Mouse (Mus musculus) liver, embryonic 13.5 days (tissue): Measurements from ENCODE around the gene Slc17a7. TPM values are rescaled to one million over a fixed set of nuclear protein-coding genes. Genes with fewer than 3 reads are reported as not detected.

Experiments used
- ATAC-seq: fragments of 200-750 bp; cut with Nextera tagmentation; 2 replicates; pipeline ENCODE4 v1.8.0; 2017; ENCODE audit warnings: low read depth, mild to moderate bottlenecking, moderate number of reproducible peaks, moderate library complexity
- DNase-seq: peaks from one replicate; pipeline ENCODE4 v3.0.0; 2022
- H3K27ac ChIP-seq: fragments of 300-500 bp; sonication (generic); 2 replicates; pipeline ENCODE4 v1.5.1; 2015; ENCODE audit warnings: moderate library complexity, mild to moderate bottlenecking, inconsistent platforms
- H3K27me3 ChIP-seq: fragments of 300-500 bp; sonication (generic); 2 replicates; pipeline ENCODE4 v1.6.1; 2015; ENCODE audit warnings: mild to moderate bottlenecking, inconsistent platforms
- H3K36me3 ChIP-seq: fragments of 300-500 bp; sonication (generic); 2 replicates; pipeline ENCODE4 v1.6.1; 2015; ENCODE audit warnings: mild to moderate bottlenecking, inconsistent platforms
- H3K4me1 ChIP-seq: fragments of 300-500 bp; sonication (generic); replicated peaks from 2 replicates; pipeline ENCODE4 v1.6.1; 2015; ENCODE audit warnings: inconsistent platforms
- H3K4me2 ChIP-seq: fragments of 300-500 bp; sonication (generic); 2 replicates; pipeline ENCODE4 v1.6.1; 2015; ENCODE audit warnings: inconsistent platforms, mild to moderate bottlenecking, moderate library complexity
- H3K4me3 ChIP-seq: fragments of 300-500 bp; sonication (generic); replicated peaks from 2 replicates; pipeline ENCODE4 v1.5.1; 2015; ENCODE audit warnings: mild to moderate bottlenecking, inconsistent platforms
- H3K9ac ChIP-seq: fragments of 300-500 bp; sonication (generic); 2 replicates; pipeline ENCODE4 v1.6.1; 2015; ENCODE audit warnings: mild to moderate bottlenecking, inconsistent platforms
- H3K9me3 ChIP-seq: fragments of 300-500 bp; sonication (generic); replicated peaks from 2 replicates; pipeline ENCODE4 v1.6.1; 2016; ENCODE audit warnings: inconsistent platforms
- WGBS: fragments of 180-500 bp; shearing (Covaris S2); methylation state at CpG from one replicate; pipeline ENCODE4 v1.1.7; 2015; ENCODE audit not compliant: insufficient replicate concordance; 5-methylcytosine and 5-hydroxymethylcytosine counted together
- polyA plus RNA-seq: library from polyadenylated mRNA; unstranded; fragments of >200 nt; fragmentation: Nextera tagmentation; extraction: Ambion mirVana; gene quantifications from 2 replicates; pipeline ENCODE4 v1.2.1, GENCODE M21; 2015

Gene Slc17a7
- polyA plus RNA-seq, 1 experiment from 2014 or later: not detected

DNA sequence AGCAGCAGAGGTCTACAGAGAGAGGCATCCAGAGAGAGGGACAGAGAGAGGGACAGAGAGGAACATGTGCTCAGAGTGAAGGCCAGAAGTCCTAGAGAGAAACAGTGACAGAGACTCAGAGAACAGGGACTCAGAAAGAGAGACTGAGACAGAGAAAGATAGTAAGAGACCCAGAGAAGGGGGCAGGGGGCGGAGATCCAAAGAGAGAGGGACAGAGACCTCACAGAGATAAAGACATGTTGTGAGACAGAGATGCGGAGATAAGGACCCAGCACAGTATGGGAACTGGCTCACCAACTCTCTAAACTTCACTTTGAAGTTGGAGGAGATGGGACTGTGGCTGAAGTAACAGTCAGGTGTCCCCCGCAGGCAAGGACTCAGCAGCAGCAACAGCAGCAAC, 28.4 kb upstream of the Slc17a7 start:
- WGBS: 26% methylated on average over 3 of the region's 3 CpGs
- peak overlapping the region; percentile 87 for H3K9ac ChIP-seq

DNA sequence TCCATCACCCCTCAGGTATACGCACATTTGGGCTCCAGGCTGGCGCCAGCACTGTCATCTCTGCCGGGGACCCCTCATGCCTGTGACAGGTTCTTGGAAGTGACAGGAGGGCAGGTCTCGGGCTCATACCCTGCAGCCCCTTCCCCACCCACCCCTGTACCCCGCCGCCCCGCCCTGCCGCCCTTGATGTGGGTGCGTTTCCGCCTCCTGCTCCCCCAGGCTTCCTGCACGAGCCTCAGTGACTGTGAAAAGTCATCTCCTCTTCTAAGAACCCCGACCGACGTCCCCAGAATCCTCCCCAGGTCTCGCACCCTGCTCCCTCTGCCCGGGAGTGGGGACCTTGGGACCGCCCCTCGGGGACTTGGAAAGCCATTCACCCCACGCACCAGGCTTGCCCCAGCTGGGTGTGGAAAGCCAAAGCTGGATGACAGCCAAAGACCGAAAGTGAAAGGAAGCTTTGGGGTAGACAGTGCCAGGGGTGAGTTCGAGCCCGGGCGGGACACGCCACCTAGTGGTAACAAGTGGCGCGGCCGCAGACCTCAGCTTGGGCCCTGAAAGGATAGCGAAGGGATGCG, 27.7 kb upstream of the Slc17a7 start, which contains the start of the genes Gm45713 and Flt3l:
TSS of gene Gm45713 (minus strand) at position 239 of the 575 bp plus-strand sequence.
TSS of gene Flt3l (minus strand) at position 440 of the 575 bp plus-strand sequence.
- Histone ChIP-seq H3K27ac (peak within 1 kb of the TSS; percentile 89), H3K9me3 (no peaks in the 10 kb centered on the region)
- peak; percentile 76 for ATAC-seq

More for the DNA sequence above, 28.4 kb upstream of the Slc17a7 start:
- no peak for DNase-seq
- Histone ChIP-seq H3K36me3 (peaks cover 11% of the 10 kb centered on the region; the same call in 1 of the 2 replicates), H3K4me3 (peak overlapping the region; percentile 82), H3K27me3 (no peaks in the 10 kb centered on the region), H3K4me1 (peaks cover 78% of the 10 kb centered on the region), H3K9me3 (no peaks in the 10 kb centered on the region), H3K27ac (peak overlapping the region; percentile 89), H3K4me2 (peak overlapping the region; percentile 95)
- ATAC-seq: peak; percentile 5; the same call in 1 of the 2 replicates

DNA sequence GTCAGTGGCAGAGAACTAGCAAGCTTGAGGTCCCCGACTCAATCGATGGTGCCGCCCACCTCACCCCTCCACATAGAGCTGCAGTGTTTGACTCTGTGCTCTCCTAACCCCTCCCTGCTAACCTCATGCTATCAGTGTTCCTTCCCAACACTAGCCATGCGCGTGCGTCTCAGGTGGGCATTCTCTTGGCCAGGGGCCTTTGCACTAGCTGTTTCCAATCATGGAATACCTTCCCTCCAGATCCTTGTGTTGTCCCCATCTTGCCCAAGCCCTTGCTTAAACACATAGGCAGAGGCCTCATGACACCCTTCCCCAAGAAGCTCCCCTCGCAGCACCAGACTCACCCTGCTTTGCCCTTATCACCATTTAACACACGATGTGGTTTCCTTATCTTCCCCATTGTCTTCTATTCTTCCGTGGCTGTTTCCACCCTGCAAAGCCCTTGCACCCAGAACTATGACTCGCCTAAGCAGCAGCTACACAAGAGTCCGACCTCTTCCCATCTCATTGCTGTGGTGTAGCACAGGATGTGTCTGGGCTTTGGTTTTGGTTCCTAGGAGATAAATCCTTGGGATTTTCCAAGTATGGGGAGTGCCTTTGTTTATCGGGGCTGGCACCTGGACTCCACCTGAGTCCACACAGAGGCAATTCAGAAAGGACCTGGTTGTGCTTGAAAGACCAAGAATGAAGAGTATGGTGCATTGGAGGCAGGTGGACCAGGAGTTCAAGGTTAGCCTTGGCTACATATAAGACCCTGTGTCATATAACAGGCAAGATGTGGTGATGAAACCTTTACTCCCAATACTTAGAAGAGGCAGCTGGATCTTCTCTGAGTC, 26.4 kb upstream of the Slc17a7 start:
- no peaks in the 10 kb centered on the region for H3K9me3 ChIP-seq
- H3K36me3 ChIP-seq: peaks cover 16% of the 10 kb centered on the region
- peak; percentile 68 for ATAC-seq
- 0 out of 2 replicates have a peak overlapping the region, but pooled peaks have one; percentile 0 for H3K4me3 ChIP-seq
- WGBS: 10% methylated on average over 12 of the region's 12 CpGs
- H3K4me2 ChIP-seq: peak overlapping the region; percentile 95
- H3K27me3 ChIP-seq: no peaks in the 10 kb centered on the region
- H3K9ac ChIP-seq: peak overlapping the region; percentile 87
- peak overlapping the region; percentile 89 for H3K27ac ChIP-seq
- peaks cover 62% of the 10 kb centered on the region for H3K4me1 ChIP-seq
- peak; percentile 71 for DNase-seq

More for the DNA sequence above, 27.7 kb upstream of the Slc17a7 start, which contains the start of the genes Gm45713 and Flt3l:
- Histone ChIP-seq H3K4me1 (peaks cover 73% of the 10 kb centered on the region), H3K4me2 (peak within 1 kb of the TSS; percentile 95), H3K36me3 (peaks cover 10% of the 10 kb centered on the region; the same call in 1 of the 2 replicates), H3K27me3 (no peaks in the 10 kb centered on the region), H3K9ac (peak within 1 kb of the TSS; percentile 87), H3K4me3 (peak within 1 kb of the TSS; percentile 82)
- peak; percentile 83 for DNase-seq
- WGBS: under 1% methylated on average over 28 of the region's 29 CpGs

DNA sequence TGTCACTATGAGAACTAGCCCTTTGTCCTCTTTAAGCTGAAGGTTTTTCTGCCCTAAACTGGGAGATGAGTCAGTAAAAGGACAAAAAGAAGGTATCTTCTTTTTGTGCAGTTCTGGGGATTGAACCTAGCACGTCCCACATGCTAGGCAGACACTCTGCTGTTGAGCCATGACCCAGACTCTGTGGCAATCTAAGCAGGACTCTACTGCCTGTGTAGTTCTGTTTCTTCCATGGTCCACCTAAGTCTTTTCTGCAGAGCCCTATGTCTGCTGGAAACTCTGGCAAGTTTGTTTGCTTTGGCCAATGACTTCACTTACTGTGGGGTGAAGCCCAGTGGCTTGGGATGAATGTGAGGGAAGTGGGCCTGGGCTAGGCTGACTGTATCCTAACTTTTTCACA, 25.3 kb upstream of the Slc17a7 start:
- no peak for ATAC-seq
- no peaks in the 10 kb centered on the region for H3K9me3 ChIP-seq
- peaks cover 21% of the 10 kb centered on the region for H3K36me3 ChIP-seq
- peak overlapping the region; percentile 95 for H3K4me2 ChIP-seq
- H3K4me1 ChIP-seq: peaks cover 60% of the 10 kb centered on the region
- H3K27ac ChIP-seq: peak overlapping the region; percentile 89; the same call in 1 of the 2 replicates
- H3K27me3 ChIP-seq: no peaks in the 10 kb centered on the region
- 56% methylated on average over 1 of the region's 1 CpGs for WGBS
- H3K9ac ChIP-seq: peak overlapping the region; percentile 87; the same call in 1 of the 2 replicates
- no peak for DNase-seq
- no peak overlapping the region for H3K4me3 ChIP-seq

DNA sequence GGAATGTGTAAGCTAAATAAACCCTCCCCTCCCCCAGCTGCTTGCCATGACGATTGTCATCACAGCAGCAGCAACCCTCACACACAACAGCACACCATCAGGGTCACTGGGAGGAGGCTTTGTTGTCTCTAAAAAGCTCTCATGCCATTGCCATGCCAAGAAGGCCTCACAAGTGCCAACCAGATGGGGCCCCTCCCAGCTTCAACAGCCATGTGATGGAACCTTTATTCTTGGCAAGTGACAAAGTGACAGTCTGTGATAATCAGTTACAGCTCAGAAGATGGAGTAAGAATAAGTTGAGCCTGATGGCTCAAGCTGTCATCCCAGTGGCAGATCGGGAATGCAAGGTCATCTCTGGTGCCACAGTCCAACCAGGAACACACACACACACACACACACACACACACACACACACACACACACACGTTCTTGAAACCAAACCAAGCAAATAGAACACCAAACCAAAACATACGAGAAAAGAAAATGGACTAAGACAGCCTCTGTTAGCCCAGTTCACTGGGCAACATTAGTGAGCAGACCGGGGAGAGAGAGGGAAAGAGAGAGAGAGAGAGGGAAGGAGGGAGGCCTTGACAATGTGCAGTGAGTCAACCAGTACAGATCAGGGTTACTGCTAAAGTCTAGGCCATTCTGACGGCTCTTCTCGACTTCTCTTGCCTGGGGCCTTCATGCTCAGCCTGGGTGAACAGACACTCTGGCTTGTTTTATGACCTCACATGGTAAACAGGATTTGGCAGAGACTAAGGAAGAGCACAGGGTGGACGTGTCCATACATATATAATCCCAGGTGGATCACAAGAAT, 23.6 kb upstream of the Slc17a7 start:
- Histone ChIP-seq H3K27ac (no peak overlapping the region), H3K4me1 (peaks cover 43% of the 10 kb centered on the region), H3K4me3 (no peak overlapping the region), H3K9me3 (no peaks in the 10 kb centered on the region), H3K9ac (no peak overlapping the region), H3K27me3 (no peaks in the 10 kb centered on the region), H3K4me2 (no peak overlapping the region), H3K36me3 (peaks cover 34% of the 10 kb centered on the region)
- 61% methylated on average over 8 of the region's 8 CpGs for WGBS
- DNase-seq: no peak
- ATAC-seq: no peak

DNA sequence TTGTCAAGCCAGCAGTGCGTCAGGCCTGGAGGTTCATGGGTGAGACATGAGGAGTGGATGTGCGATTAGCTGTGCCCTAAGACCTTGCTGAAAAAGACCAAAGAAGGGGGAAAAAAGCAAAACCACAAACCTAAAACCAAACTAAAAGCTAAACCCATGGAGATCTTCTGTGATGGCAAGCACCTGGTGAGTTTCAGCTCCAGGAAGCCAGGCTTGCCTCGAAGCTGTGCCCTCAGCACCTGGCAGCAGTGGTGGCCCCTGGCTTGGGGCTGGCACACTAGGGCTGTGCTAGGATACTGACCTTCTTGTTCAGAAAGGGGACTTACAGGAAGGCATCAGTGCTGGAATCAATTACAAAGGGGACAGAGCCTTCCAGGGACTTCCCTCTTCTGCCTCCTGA, 22.4 kb upstream of the Slc17a7 start:
- 83% methylated on average over 3 of the region's 3 CpGs for WGBS
- no peak overlapping the region for H3K4me3 ChIP-seq
- H3K9me3 ChIP-seq: no peaks in the 10 kb centered on the region
- DNase-seq (no peak), ATAC-seq (no peak)
- H3K27ac ChIP-seq: no peak overlapping the region
- no peak overlapping the region for H3K9ac ChIP-seq
- peaks cover 46% of the 10 kb centered on the region for H3K36me3 ChIP-seq
- peaks cover 35% of the 10 kb centered on the region for H3K4me1 ChIP-seq
- no peak overlapping the region for H3K4me2 ChIP-seq
- H3K27me3 ChIP-seq: no peaks in the 10 kb centered on the region

DNA sequence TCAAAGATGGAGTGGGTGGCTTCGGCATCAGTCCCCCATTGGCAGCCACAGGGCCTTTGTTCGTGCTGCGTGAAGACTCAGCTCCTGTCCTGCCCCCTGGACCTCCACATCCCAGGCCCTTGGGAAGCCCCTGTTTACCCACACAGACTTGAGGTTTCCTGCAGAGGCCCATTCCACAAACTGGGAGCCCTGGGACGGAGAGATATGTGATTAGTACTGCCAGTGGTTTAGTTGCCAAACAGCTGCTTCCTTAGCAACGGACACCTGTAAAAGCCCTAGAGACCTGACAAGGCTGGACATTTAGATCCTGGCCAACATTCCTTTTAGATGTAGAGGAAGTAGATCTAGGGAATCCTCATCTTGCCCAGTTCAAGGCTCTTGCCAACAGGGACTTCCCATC, 21.8 kb upstream of the Slc17a7 start:
- no peak overlapping the region for H3K4me2 ChIP-seq
- peaks cover 51% of the 10 kb centered on the region for H3K36me3 ChIP-seq
- H3K9ac ChIP-seq: no peak overlapping the region
- peaks cover 29% of the 10 kb centered on the region for H3K4me1 ChIP-seq
- no peaks in the 10 kb centered on the region for H3K9me3 ChIP-seq
- ATAC-seq (no peak), DNase-seq (no peak)
- WGBS: 73% methylated on average over 5 of the region's 5 CpGs
- no peak overlapping the region for H3K4me3 ChIP-seq
- no peaks in the 10 kb centered on the region for H3K27me3 ChIP-seq
- H3K27ac ChIP-seq: no peak overlapping the region

DNA sequence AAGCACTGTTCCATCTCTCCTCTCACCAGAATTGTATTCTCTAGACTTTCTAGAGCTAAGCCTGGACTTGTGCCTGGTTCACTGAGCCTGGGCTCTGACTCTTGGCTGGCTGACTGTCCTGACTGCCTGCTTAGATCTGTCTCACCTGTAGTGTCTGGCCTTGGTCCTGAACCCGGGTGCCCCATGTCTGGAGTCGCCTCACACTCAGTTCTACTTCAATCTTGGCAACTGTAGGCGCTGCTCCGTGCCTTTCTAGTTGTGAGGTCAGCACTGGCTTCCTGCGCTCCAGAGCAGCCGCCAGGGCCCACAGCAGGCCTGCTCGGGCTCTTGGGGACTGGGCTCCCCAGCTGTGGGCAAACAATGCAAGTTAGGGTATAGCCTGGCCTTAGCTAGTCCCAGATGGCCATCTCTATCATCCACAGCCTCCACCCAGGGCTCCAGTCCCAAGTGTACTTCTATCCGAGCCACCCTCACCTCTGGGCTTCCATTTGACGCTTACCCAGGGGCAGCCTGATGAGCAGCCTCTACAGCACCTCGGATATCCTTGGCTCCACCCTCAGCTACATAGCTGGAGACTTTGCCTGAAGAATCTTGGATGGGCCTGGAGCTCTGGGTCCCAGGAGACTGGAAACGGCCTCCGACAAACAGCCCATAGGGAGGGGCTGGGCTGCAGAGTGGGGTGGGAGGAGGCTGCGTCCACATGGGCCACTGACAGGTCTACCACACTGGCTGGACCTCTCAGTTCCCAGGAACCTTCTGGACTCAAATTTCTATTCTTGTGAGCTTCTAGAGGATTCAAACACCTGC, 19.2 kb upstream of the Slc17a7 start:
- ATAC-seq (no peak), DNase-seq (no peak)
- H3K4me3 ChIP-seq: no peak overlapping the region
- H3K4me1 ChIP-seq: peaks cover 21% of the 10 kb centered on the region
- H3K4me2 ChIP-seq: no peak overlapping the region
- peaks cover 60% of the 10 kb centered on the region for H3K36me3 ChIP-seq
- 84% methylated on average over 13 of the region's 13 CpGs for WGBS
- no peak overlapping the region for H3K9ac ChIP-seq
- H3K27ac ChIP-seq: no peak overlapping the region
- H3K27me3 ChIP-seq: no peaks in the 10 kb centered on the region
- no peaks in the 10 kb centered on the region for H3K9me3 ChIP-seq

DNA sequence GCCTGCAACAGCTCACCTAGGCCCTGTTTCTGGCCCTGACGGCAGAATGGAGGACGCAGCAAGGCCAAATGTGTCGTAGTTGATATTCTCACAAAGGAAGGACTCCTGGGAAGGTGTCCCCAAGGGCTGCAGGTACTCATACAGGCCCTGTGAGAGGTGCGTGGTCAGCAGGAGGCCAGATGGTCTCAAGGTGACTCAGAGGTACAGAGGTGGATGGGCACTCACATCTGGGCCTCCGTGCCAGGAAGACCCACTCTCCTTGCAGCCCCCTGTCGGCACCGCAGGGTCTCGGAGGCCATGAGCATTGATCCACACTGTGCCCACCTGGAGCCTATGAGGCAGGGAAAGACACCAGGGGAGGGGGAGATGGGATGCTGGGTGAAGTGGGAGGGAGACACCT, 18.3 kb upstream of the Slc17a7 start:
- Histone ChIP-seq H3K27ac (no peak overlapping the region), H3K9me3 (no peaks in the 10 kb centered on the region), H3K4me3 (no peak overlapping the region), H3K36me3 (peaks cover 60% of the 10 kb centered on the region), H3K4me1 (peaks cover 22% of the 10 kb centered on the region), H3K27me3 (no peaks in the 10 kb centered on the region), H3K4me2 (no peak overlapping the region), H3K9ac (no peak overlapping the region)
- no peak for ATAC-seq
- WGBS: 85% methylated on average over 8 of the region's 8 CpGs
- no peak for DNase-seq

DNA sequence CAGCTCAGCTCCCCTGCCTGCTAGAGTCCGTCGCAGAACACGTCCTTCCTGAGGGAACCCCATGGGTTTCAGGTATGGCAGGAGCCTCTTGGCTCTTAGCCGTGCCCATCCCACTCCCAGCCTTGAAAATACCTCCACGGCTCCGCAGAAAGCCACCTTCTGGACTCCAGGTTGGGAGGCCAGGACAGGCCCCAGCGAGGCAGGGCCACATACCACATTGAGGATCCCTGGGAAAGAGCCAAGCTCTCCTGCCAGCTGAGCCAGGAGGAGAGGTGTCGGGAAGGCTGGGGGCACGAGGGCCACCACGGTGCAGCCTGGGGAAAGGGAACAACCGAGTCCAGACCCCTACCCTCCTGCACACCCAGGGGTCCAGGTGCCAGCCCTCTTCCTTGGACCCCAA, 16.5 kb upstream of the Slc17a7 start:
- Histone ChIP-seq H3K9ac (no peak overlapping the region), H3K4me2 (no peak overlapping the region), H3K9me3 (no peaks in the 10 kb centered on the region), H3K27ac (no peak overlapping the region), H3K36me3 (peaks cover 53% of the 10 kb centered on the region), H3K4me1 (peaks cover 32% of the 10 kb centered on the region), H3K4me3 (no peak overlapping the region), H3K27me3 (no peaks in the 10 kb centered on the region)
- WGBS: 80% methylated on average over 11 of the region's 11 CpGs
- DNase-seq (no peak), ATAC-seq (no peak)
